Mouse (Mus musculus) MEL-GATA-1-ER (cell line): Measurements from ENCODE around the gene Mxra8.

Experiments
- DNase-seq: peaks from one replicate; pipeline ENCODE4 v3.0.0-alpha.2; 2012; ENCODE audit warnings: low read depth; ENCODE audit errors: extremely low read depth

The Mxra8 gene

DNA sequence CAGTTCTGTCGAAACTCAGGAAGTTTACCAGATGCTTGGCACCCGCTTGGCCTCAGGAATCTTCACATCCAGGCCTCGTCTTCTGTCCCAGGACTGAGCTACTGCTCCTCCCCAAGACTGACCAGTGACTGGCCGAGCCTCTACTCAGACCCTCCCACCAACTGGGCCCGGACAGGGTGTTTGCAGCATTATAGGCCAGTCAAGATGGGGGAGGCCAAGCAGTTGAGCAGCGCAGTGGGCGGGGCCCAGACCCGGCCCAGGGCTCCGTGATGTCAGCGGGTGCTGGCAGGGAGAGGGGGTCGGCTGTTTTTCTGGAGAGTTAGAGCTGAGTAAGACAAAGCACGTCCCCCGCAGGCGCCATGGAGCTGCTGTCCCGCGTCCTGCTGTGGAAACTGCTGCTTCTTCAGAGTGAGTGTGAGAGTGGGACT, at the start of gene Mxra8:
Gene Mxra8 (plus strand): TSS at position 198 of the 428 bp plus-strand sequence.
- DNase-seq: no peak

DNA sequence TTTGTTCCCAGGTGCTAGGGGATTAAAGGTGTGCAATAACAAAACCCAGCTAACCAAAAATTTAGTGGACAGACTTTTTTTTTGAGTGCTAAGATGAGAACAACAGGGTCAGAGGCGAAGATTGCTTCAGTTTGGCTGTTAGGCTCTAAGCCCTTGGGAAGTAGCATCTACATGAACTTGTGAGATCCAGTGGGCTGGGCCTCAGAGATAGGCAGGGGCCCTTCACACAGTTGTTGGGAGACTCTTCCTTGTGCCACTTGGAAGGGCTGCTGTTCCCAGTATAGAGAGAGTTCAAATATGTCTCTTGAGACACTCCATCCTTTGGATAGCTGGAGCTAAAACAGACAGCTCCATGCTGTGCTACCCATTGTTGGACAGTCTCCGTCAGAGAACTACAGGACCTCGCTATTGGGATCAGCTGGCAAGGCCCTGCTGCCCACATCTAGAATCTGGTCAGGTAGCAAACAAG, 49.4 kb upstream of the Mxra8 start, which contains the start of gene Ankrd65:
Gene Ankrd65 (plus strand): TSS at position 419 of the 469 bp plus-strand sequence.
- DNase-seq: no peak

DNA sequence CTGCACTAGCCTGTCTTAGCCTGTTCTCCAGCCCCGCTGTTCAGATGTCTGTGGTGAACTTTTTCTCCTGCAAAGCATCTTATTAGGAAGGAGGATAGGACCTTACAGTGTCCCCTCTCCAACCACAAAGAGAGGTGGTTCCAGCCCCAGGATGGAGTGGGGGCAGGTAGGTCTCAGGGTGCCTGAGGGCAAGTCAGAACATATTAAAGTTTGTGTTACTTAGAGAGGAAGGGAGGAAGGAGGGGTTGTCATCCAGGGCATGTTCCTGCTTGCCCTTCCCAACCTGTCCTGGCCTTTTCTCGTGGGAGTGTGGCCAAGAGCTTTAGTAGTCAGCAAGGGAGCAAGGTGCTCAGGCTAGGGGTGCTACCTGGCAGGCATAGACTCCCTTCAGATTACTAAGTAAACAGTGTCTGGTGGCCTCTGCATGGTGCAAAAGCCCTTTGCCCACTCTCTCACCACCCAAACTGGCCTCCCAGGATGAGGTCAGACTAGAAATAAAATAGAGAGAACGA, 48.8 kb upstream of the Mxra8 start:
- no peak for DNase-seq

DNA sequence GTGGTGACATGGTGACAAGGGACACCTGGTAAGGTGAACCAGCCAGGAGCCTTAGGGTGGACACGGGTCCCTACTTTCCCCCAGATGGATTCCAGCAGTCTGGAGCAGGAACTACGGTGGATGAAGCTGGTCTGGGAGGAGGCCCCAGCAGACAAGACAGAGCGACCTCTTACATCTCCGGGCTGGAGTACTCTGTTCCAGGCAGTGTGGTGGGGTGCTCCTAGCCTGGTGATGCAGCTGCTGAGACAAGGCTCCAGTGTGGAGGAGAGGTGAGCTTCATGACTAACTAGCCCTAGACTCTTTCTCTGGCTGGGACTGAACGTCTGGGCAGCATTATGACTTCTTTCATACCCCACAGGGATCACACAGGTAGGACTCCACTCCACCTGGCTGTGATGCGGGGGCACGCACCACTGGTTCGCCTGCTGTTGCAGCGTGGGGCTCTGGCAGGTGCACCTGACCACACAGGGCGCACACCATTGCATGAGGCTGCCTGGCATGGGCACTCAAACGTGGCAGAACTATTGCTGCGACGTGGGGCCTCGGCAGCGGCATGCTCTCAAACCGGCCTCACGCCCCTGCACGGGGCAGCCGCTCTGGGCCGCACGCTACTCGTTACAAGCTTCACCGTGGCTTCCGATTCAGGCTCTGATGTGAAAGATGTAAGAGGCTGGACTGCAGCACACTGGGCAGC, 48.1 kb upstream of the Mxra8 start:
- DNase-seq: no peak

DNA sequence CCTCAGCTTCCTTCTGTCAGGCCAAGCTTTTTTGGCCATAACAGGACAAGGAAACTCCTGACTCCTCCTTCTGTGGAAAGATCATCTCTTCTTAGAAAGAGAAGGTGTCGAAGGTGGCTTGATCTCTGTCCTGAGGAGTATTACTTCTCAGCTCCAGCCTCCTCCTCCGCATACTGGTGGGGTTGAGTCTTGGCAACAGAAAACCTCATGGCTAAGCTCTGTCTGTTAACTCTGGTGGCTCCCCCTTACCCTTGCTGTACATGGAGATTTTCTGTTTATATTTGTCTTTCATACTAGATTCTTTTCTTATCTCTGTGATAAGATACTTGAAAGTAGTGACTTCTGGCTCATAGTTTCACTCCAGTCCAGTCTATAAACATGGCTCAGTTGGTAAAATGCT, 45.8 kb upstream of the Mxra8 start:
- DNase-seq: no peak

DNA sequence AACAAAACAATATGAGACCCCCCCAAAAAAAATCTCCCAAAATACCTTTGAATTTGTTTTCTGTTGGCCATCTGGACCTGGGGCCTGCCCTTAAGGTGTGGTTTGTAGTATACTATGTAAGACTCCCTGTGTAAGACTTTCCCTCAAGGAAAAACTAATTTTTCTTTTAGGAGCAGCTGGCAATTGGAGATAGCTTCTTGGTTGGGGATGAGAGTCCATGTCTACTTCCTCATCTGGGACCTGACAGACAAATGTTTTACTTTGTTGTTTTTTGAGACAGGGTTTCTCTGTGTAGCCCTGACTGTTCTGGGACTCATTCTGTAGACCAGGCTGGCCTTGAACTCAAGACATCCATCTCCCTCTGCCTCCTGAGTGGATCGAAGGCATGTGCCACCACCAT, 37.4 kb upstream of the Mxra8 start:
- DNase-seq: no peak

DNA sequence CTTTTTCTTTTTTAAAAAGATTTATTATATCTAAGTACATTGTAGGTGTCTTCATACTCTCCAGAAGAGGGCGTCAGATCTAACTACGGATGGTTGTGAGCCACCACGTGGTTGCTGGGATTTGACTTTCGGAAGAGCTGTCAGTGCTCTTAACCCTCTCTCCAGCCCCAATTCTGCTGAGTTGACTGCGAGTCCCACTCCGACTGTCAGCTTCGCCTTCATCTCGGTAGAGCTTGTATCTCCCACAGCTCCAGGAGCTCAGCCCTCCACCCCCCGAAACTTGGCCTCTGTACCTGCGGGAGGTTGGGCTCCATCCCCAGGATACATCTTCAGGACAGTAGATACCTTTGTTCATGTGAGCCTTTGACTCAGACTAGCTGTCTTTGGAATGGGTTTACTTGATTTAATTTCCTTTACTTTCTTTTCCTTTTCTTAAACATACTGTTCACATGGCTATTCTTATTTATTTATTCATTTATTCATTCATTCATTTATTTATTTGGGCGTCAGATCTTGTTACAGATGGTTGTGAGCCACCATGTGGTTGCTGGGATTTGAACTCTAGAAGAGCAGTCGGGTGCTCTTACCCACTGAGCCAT, 36.6 kb upstream of the Mxra8 start, which contains the start of gene Mrpl20:
Gene Mrpl20 (plus strand): TSS at position 138 of the 599 bp plus-strand sequence.
- DNase-seq: peak; percentile 59

DNA sequence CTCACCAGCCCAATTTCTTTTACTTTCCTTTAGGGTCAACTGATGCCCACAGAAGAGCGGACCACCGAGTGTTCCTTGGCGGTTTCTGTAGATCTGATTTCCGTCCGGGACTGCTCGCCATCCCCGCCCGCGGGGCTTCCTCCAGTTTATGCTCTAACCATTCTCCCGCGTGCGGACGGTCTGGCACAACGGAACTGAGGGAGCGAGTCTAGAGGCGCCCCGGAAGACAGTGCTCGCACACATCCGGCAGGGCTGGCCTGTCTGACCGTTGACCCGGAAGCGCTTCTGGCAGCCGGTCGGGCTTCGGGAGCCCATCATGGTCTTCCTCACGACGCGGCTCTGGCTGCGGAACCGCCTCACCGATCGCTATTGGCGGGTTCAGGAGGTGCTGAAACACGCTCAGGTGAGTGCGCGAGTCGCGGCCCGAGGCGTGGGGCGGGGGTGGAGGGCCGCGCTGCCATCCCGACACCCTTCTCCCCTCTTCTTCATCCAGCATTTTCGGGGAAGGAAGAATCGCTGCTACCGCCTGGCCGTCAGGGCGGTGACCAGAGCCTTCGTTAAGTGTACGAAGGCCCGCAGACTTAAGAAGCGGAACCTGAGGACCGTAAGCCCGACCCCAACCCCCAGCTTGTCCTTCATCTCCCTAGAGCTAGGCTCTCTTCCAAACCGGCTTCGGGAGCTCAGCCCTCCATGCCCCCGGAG, 36.0 kb upstream of the Mxra8 start:
- peak; percentile 87 for DNase-seq

DNA sequence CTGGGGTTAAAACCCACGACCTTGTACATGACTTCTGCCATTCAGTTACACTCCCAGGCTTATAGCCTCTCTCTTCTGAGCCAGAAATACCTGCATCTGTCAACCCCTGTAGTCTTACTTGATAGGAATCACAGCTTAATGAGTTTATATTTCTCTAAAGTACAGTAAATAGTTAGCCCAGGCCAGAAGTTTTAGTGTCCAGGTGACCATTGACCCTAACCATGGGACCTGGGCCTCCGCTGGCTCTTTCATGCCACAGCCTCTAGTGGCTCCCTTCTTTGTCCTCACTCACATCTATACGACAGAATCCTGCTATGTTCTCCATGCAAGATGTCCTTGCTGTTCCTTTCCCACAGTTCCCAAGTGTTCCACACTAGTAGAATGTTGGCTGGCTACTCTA, 31.6 kb upstream of the Mxra8 start:
- no peak for DNase-seq

DNA sequence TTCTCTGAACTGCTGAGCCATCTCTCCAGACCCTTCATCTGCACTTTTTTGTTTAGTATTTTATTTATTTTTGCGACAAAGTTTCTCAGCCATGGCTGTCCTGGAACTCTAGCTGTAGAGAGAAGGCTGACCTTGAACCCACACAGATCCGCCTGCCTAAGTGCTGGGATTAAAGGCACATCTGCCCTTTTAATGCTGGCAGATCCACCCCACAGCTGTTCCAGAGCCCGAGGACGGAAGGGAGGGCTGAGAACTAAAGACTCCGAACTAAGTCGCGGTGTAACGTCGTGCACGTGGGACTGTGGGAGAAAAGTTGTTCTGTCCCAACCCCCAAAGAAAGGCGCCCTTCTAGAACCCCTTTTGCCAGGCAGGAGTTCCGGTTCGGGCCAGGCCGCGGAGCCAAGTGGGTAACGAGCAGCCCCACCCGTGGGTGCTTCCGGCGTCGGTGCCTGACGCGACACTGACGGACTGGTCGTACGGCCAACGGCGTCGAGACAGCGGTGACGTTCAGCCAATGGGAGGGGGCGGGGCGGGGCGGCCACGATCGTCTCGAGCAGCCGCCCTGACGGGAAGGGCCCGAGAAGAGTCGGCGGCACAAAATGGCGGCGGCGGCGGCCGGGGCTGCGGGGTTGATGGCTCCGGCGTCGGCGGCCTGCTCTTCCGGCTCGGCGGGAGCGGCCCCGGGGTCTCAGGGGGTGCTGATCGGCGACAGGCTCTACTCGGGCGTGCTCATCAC, 27.4 kb upstream of the Mxra8 start, which contains the start of gene Ccnl2:
Gene Ccnl2 (plus strand): TSS at position 561 of the 736 bp plus-strand sequence.
- DNase-seq: peak; percentile 93

DNA sequence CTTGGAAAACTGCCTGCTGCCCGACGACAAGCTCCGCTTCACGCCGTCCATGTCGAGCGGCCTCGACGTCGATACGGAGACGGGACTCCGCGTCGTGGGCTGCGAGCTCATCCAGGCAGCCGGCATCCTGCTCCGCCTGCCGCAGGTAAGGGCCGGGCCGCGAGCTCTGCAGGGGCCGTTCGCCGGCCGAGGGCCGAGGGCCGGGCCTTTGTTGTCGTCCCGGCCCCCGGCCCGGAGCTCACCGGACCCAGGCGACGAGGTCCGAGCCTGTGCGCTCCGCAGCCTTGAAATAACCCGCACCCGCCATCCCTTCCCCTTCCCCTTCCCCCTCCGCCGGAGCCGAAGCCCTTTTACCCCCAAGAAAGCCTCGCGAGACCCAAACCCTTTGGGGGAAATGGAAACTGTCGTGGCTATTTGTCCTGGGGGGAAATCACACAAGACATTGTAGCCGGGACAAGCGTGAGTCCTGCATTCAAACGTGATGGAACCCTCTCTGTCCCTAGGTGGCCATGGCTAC, 26.8 kb upstream of the Mxra8 start:
- no peak for DNase-seq

DNA sequence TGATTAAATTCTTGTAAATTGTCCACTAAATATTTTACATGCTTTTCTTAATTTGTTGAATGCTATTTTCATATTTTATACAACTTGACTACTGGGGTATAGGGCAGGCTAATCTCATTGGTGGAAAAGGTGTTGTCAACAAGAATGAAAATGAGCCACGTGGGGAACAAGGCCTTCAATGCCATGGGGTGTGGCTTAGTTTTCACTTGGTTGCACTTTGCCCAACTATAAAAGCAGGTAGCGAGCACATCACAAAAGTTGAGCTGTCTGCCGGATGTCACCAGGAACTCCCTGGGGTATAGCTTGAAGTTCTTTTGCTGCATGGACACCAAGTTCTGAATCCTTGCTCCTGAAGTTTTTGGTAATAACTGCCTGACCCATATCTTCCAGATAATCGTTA, 21.9 kb upstream of the Mxra8 start:
- DNase-seq: no peak

DNA sequence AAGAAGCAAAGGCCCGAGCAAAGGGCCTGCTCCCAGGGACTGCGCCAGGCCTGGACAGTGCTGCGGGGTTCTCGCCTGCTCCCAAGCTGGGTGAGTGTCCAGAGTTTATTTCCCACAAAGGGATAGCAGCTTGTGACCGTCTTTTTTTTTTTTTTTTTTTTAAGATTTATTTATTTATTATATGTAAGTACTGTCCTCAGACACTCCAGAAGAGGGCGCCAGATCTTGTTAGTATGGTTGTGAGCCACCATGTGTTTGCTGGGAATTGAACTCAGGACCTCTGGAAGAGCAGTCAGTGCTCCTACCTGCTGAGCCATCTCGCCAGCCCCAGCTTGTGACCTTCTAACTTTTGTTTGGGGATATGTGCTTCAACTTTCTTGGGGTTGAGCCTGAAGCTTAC, 18.5 kb upstream of the Mxra8 start:
- DNase-seq: no peak

DNA sequence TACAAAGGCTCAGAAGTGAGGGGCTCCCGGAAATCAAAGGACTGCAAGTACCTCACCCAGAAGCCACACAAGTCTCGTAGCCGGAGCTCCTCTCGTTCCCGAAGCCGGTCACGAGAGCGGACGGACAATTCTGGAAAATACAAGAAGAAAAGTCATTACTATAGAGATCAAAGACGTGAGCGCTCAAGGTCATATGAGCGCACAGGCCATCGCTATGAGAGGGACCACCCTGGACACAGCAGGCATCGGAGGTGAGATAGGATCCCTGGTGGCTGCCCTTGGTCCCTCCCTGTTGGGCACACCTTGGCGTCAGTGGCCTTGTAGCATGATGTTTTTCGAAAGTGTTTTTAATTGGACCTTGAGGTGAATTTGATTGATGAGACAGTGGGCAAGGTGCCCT, 16.0 kb upstream of the Mxra8 start:
- DNase-seq: no peak

DNA sequence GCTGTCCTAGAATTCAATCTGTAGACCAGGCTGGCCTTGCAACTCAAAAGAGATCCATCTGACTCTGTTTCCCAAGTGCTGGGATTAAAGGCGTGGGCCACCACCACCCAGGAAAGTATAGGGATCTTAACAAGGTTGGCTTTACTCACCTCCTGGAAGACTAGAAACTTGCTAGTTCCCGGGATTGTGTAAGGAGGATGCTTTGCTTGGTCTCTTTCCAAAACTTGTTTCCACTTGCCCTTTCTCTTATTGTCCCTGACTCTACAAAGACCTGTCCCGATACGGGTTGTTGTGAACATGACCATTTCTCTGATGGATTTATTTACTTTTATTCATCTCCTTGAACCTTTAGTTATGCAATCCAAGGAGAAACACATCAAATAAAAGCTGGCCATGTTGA, 9.6 kb upstream of the Mxra8 start:
- DNase-seq: no peak

DNA sequence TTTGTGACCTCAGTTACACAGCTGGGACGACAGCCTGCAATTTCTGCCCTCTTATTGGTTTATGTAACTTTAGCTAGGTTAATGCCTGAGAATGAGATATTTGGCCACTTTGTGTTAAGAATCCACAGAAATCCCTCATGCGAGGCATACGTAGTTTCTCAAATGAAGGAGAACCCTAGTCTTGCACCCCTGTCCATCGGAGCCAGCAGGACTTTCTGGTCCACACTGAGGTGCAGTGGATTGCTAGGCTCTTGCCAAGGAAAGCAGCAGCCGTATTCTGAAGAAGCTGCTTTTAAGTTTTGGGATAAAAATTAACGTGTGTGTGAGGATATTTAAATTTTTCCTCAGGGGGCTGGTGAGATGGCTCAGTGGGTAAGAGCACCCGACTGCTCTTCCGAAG, 8.9 kb upstream of the Mxra8 start:
- peak; percentile 32 for DNase-seq

DNA sequence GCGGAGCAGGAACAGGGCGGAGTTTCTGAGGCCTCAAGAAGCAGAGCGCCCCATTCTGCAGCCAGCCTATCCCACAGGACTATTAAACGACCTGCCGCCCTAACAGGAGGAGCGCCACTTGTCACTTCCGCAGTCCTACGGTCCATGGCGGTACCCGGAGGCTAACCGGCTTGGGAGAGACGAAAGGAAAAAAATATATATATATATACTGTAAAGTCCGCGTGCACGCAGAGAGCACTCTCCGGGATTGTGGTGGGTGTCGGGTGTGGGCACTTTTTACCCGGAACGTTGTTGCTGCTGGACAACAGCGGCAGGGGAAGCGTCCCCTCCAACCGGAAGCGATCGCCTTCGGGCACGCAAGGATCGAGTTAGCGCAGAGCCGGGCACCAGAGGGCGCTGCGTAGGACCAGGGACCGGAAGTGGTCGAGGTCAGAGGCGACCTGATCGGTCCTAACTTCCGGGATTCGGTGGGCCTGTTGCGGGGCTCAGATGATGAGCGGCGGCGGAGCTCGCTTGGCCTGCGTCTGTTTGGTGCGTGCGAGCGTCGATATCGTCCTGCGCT, 8.2 kb upstream of the Mxra8 start, which contains the start of gene Aurkaip1:
Gene Aurkaip1 (plus strand): TSS at position 68 of the 562 bp plus-strand sequence.
- peak; percentile 90 for DNase-seq

DNA sequence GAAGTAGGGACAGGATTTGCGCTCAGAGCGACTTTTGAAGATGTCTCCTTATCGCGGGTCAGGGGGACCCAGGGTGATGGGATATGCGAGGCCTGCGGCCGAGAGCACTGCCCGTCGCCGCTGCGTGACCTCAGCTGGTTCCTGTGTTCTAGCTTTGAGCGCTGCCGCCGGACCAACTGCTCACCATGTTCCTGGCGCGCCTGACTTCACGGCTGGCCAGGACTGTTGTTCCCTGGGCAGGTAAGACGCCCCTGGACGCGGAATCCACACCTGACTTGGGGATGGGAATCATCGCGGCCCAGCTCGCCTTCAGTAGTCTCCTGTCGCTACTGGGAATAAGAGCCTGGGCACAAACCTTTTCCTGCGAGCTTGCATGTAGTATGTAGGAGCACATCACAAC, 7.6 kb upstream of the Mxra8 start:
- no peak for DNase-seq

DNA sequence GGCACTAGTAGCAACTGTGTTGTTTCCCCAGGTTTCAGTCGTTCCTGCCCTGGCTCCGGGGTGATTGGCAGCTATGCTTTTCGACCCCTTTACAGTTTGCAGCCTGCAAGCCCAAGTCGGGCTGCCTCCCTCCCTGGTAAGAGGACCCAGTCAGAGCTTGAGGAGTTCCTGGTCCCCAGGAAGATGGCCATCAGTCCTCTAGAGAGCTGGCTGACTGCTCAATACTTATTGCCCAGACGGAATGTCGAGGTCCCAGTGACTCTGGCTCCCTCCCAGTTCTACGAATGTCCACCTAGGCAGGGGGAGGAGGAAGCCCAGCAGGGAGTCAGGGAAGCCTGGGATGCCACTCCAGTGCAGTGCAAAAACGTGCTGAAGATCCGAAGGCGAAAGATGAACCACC, 7.2 kb upstream of the Mxra8 start:
- no peak for DNase-seq

DNA sequence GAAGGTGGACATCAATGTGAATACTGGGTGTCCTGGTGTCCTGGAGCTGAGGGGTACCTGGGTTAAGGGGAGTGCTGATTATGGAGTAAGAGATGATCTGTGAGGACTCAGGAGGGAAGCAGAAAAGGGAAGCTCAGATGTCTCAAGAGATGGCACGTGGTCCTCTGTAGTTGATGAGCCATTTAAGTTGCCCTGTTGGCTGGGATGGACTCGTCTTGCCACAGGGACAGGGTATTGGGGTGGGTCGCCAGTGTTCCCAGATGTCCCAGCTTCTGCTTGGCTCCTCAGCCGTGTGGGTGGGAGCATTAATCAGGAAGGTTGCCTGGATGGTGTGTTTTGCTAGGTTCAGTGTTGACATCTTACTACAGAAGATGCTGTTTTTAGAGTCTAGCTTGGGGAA, 6.2 kb upstream of the Mxra8 start:
- DNase-seq: no peak

DNA sequence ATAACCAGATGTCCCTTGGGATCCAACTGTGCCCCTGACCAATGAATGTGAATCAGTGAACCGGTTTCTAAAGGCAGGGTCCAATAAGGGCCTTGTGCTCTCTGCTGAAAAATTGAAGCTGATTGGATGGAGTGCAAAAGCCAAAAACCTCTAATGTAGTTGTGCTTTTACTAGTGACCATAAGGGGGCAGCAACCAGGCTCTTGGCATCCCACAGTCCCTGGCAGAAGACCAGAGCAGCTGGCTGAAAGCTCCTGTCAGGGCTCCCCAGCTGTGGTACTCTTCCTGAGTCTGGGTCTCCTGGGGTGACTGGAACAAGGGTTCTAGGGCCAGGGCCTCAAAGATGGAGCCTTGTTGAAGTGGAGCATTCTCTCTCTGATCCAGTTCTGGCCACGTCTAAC, 5.6 kb upstream of the Mxra8 start:
- DNase-seq: peak; percentile 74
